Mouse (Mus musculus) liver, embryonic 11.5 days (tissue): ENCODE results near the gene Odf3l2. TPM values are rescaled to one million over a fixed set of nuclear protein-coding genes. Genes with fewer than 3 reads are reported as not detected.

Experiments used
- ATAC-seq: fragments of 200-750 bp; cut with Nextera tagmentation; replicated peaks from 2 replicates; pipeline ENCODE4 v1.8.0; 2017; ENCODE audit warnings: moderate number of reproducible peaks, mild to moderate bottlenecking, moderate TSS enrichment, moderate library complexity; ENCODE audit not compliant: low FRiP score
- DNase-seq: peaks from one replicate; pipeline ENCODE4 v3.0.0-alpha.2; 2017; ENCODE audit warnings: low spot score
- H3K27ac ChIP-seq: fragments of 300-500 bp; sonication (generic); 2 replicates; pipeline ENCODE4 v1.5.1; 2014; ENCODE audit warnings: mild to moderate bottlenecking, low read depth, low read length, control low read depth
- H3K27me3 ChIP-seq: fragments of 300-500 bp; sonication (generic); replicated peaks from 2 replicates; pipeline ENCODE4 v1.6.1; 2014; ENCODE audit warnings: low read length, mixed read lengths; ENCODE audit not compliant: control insufficient read depth, insufficient read depth
- H3K36me3 ChIP-seq: fragments of 300-500 bp; sonication (generic); 2 replicates; pipeline ENCODE4 v1.6.1; 2014; ENCODE audit warnings: mild to moderate bottlenecking, low read length, moderate library complexity, mixed read lengths; ENCODE audit not compliant: control insufficient read depth, insufficient read depth
- H3K4me1 ChIP-seq: fragments of 300-500 bp; sonication (generic); replicated peaks from 2 replicates; pipeline ENCODE4 v1.6.1; 2014; ENCODE audit warnings: low read length, mixed read lengths; ENCODE audit not compliant: control insufficient read depth, insufficient read depth
- H3K4me2 ChIP-seq: fragments of 300-500 bp; sonication (generic); 2 replicates; pipeline ENCODE4 v1.6.1; 2014; ENCODE audit warnings: mild to moderate bottlenecking, control low read depth, moderate library complexity
- H3K4me3 ChIP-seq: fragments of 300-500 bp; sonication (generic); 2 replicates; pipeline ENCODE4 v1.5.1; 2014; ENCODE audit warnings: low read depth, low read length, control low read depth
- H3K9ac ChIP-seq: fragments of 300-500 bp; sonication (generic); 2 replicates; pipeline ENCODE4 v1.6.1; 2014; ENCODE audit warnings: low read depth, low read length, control low read depth
- H3K9me3 ChIP-seq: fragments of 300-500 bp; sonication (generic); 2 replicates; pipeline ENCODE4 v1.6.1; 2016; ENCODE audit warnings: low read length, inconsistent platforms, mixed read lengths; ENCODE audit not compliant: control insufficient read depth
- WGBS: fragments of 180-500 bp; shearing (Covaris S2); extraction: QIAGEN DNeasy Blood & Tissue Kit; methylation state at CpG from one replicate; pipeline ENCODE4 v1.1.7; 2014; 5-methylcytosine and 5-hydroxymethylcytosine counted together
- polyA plus RNA-seq: library from polyadenylated mRNA; unstranded; fragments of >200 nt; fragmentation: Nextera tagmentation; extraction: Ambion mirVana; gene quantifications from 2 replicates; pipeline ENCODE4 v1.2.1, GENCODE M21; 2014

The Odf3l2 gene
- polyA plus RNA-seq, 1 experiment from 2014 or later = not detected

DNA sequence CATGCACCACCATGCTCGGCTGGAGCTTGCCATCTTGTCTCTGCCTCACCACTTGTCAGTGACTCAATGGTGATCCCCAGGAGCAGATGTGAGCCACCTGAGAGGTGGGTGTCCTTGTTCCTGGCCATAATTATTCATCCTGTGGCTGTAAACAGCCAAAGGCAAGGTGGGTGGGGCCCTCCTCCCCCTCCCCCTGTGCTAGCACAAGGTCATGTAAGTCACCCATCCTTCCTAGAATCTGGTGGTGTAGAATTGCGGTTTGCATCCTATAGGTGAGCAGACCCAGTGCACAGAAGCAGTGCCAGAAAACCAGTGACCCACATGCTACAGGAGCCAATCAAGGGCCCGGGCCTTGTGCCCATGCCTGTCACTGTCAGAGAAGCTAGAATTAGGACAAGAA, 27.5 kb upstream of the Odf3l2 start:
- Histone ChIP-seq H3K27me3 (no peaks in the 10 kb centered on the region), H3K27ac (no peak overlapping the region), H3K9me3 (no peaks in the 10 kb centered on the region), H3K4me2 (no peak overlapping the region), H3K9ac (no peak overlapping the region), H3K4me1 (peaks cover 10% of the 10 kb centered on the region), H3K4me3 (no peak overlapping the region), H3K36me3 (peaks cover 2% of the 10 kb centered on the region; the same call in 1 of the 2 replicates)
- DNase-seq (no peak), ATAC-seq (no peak)
- WGBS = 89% methylated on average over 3 of the region's 3 CpGs

DNA sequence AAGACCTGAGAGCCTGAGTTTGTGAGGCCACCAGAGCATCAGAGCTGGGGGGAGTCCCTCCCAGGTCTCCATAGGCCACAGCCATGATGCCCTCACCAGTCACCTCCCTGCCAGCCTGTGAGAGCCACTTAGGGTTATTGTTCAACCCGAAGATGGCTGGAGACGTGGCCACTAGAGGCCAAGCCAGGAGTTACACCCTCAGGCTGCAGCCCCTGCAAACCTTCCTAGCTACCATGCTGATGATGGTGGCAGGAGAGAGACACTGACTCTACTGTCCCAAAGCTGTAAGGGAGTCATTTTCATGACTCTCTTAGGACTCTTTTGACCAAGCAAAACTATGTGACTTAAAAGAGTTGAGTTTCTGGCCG, 26.5 kb upstream of the Odf3l2 start:
- Histone ChIP-seq H3K9me3 (no peaks in the 10 kb centered on the region), H3K4me2 (no peak overlapping the region), H3K36me3 (peaks cover 2% of the 10 kb centered on the region; the same call in 1 of the 2 replicates), H3K27me3 (no peaks in the 10 kb centered on the region), H3K4me3 (no peak overlapping the region), H3K9ac (no peak overlapping the region), H3K27ac (no peak overlapping the region), H3K4me1 (peaks cover 10% of the 10 kb centered on the region)
- 65% methylated on average over 3 of the region's 3 CpGs for WGBS
- no peak for ATAC-seq
- DNase-seq = no peak

- no peaks in the 10 kb centered on the region for H3K9me3 ChIP-seq
- ATAC-seq (no peak), DNase-seq (no peak)
- no peak overlapping the region for H3K27ac ChIP-seq
- 67% methylated on average over 6 of the region's 6 CpGs for WGBS
- H3K27me3 ChIP-seq = no peaks in the 10 kb centered on the region
- no peak overlapping the region for H3K9ac ChIP-seq
- peaks cover 10% of the 10 kb centered on the region for H3K4me1 ChIP-seq
- H3K4me2 ChIP-seq = 0 out of 2 replicates have a peak overlapping the region, but pooled peaks have one; percentile 17
- peaks cover 2% of the 10 kb centered on the region; the same call in 1 of the 2 replicates for H3K36me3 ChIP-seq
- H3K4me3 ChIP-seq = no peak overlapping the region
Measured at GRCm38 (mm10) chr10:79671396-79672087, 26.0 kb upstream of the Odf3l2 start.

- H3K27ac ChIP-seq = 0 out of 2 replicates have a peak overlapping the region, but pooled peaks have one; percentile 88
- ATAC-seq = peak; percentile 19; the same call in 1 of the 2 replicates
- no peaks in the 10 kb centered on the region for H3K27me3 ChIP-seq
- H3K4me2 ChIP-seq = peak overlapping the region; percentile 91
- DNase-seq = no peak
- H3K36me3 ChIP-seq = 0 out of 2 replicates have a peak, but pooled peaks cover 2% of the 10 kb centered on the region
- no peaks in the 10 kb centered on the region for H3K9me3 ChIP-seq
- peak overlapping the region; percentile 86 for H3K9ac ChIP-seq
- 34% methylated on average over 15 of the region's 15 CpGs for WGBS
- peak overlapping the region; percentile 99 for H3K4me3 ChIP-seq
- peaks cover 10% of the 10 kb centered on the region for H3K4me1 ChIP-seq
Measured at GRCm38 (mm10) chr10:79670071-79670888, 24.7 kb upstream of the Odf3l2 start.

DNA sequence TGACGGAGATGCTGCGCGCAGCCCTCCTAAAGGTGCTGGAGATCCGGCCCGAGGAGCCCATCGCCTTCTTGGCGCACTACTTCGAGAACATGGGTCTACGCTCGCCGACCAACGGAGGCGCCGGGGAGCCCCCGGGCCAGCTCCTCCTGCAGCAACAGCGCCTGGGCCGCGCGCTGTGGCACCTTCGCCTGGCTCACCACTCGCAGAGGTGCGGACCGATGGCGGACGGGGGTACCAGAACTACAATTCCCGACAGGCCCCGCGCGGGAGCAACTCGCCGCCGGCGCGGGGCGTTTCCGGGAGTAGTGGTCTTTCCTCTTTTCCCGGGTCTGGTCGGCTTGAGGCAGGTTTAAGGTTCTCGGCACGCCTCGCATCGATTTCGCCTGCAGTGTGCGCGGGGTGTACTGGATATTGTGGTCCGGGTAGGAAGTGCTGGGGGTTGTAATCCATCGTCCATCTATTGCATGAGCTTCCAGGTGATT, 24.1 kb upstream of the Odf3l2 start:
- no peaks in the 10 kb centered on the region for H3K9me3 ChIP-seq
- H3K4me1 ChIP-seq = peaks cover 10% of the 10 kb centered on the region
- peak overlapping the region; percentile 86 for H3K9ac ChIP-seq
- peak overlapping the region; percentile 99 for H3K4me3 ChIP-seq
- H3K36me3 ChIP-seq = 0 out of 2 replicates have a peak, but pooled peaks cover 2% of the 10 kb centered on the region
- DNase-seq = peak; percentile 88
- peak; percentile 58 for ATAC-seq
- under 1% methylated on average over 47 of the region's 47 CpGs for WGBS
- no peaks in the 10 kb centered on the region for H3K27me3 ChIP-seq
- peak overlapping the region; percentile 91 for H3K4me2 ChIP-seq
- H3K27ac ChIP-seq = peak overlapping the region; percentile 88

GRCm38 (mm10) chr10:79668771-79669575, 23.4 kb upstream of the Odf3l2 start, which contains the start of gene Tpgs1:
Tpgs1 (plus strand) TSS chr10:79669369.
- Histone ChIP-seq H3K27ac (peak within 1 kb of the TSS; percentile 88), H3K27me3 (no peaks in the 10 kb centered on the region), H3K9me3 (no peaks in the 10 kb centered on the region), H3K4me2 (peak within 1 kb of the TSS; percentile 91), H3K36me3 (0 out of 2 replicates have a peak, but pooled peaks cover 2% of the 10 kb centered on the region), H3K4me1 (peaks cover 13% of the 10 kb centered on the region), H3K9ac (peak within 1 kb of the TSS; percentile 86), H3K4me3 (peak within 1 kb of the TSS; percentile 99)
- ATAC-seq (peak; percentile 74), DNase-seq (peak; percentile 94)
- WGBS = under 1% methylated on average over 45 of the region's 45 CpGs

GRCm38 (mm10) chr10:79668076-79668475, 22.5 kb upstream of the Odf3l2 start:
- Histone ChIP-seq H3K27me3 (no peaks in the 10 kb centered on the region), H3K27ac (no peak overlapping the region), H3K9me3 (no peaks in the 10 kb centered on the region), H3K4me1 (peaks cover 13% of the 10 kb centered on the region), H3K4me3 (no peak overlapping the region), H3K4me2 (no peak overlapping the region), H3K36me3 (no peaks in the 10 kb centered on the region), H3K9ac (no peak overlapping the region)
- whole genome bisulfite sequencing = 76% methylated on average over 5 of the region's 5 CpGs
- no peak for DNase-seq
- no peak for ATAC-seq

DNA sequence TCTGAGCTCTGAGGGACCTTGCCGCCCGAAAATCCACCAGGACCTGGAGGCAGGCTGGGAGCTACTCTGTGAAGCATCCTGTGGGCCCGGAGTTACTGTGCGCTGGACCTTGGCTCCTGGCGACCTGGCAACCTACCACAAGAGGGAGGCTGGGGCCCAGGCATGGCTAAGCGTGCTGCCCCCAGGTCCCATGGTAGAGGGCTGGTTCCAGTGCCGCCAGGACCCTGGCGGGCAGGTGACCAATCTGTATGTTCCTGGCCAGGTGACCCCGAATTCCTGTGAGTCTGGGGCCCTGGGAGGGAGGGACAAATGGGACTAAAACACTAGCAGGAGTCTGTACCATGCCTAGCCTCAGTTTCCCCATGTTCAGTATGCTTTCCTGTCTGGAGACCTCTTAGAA, 21.0 kb upstream of the Odf3l2 start:
- H3K9ac ChIP-seq = no peak overlapping the region
- WGBS = 56% methylated on average over 9 of the region's 9 CpGs
- ATAC-seq (no peak), DNase-seq (no peak)
- H3K27me3 ChIP-seq = no peaks in the 10 kb centered on the region
- H3K27ac ChIP-seq = no peak overlapping the region
- no peak overlapping the region for H3K4me3 ChIP-seq
- H3K9me3 ChIP-seq = no peaks in the 10 kb centered on the region
- peaks cover 13% of the 10 kb centered on the region for H3K4me1 ChIP-seq
- H3K4me2 ChIP-seq = no peak overlapping the region
- no peaks in the 10 kb centered on the region for H3K36me3 ChIP-seq
